Mouse (Mus musculus): ENCODE results near the gene Zw10. TPM values are rescaled to one million over a fixed set of nuclear protein-coding genes. Genes with fewer than 3 reads are reported as not detected.

Zw10 gene
- 1 to 10 TPM; 7.4 to 8.4 TPM for total RNA-seq (2021)
- long read RNA-seq, experiment 1, transcript Zw10-201 (16 exons, 2,863 nt) = major isoform, 8 of 12 reads
- long read RNA-seq, experiment 1, partial matches to known transcripts = 4 of 12 reads
- long read RNA-seq, experiment 1, other reads (novel, unspliced or antisense) = 0 of 12 reads
- long read RNA-seq, experiment 2, transcript Zw10-201 (16 exons, 2,863 nt) = major isoform, 6 of 6 reads
- long read RNA-seq, experiment 2, partial matches to known transcripts = 0 of 6 reads
- long read RNA-seq, experiment 2, other reads (novel, unspliced or antisense) = 0 of 6 reads

DNA sequence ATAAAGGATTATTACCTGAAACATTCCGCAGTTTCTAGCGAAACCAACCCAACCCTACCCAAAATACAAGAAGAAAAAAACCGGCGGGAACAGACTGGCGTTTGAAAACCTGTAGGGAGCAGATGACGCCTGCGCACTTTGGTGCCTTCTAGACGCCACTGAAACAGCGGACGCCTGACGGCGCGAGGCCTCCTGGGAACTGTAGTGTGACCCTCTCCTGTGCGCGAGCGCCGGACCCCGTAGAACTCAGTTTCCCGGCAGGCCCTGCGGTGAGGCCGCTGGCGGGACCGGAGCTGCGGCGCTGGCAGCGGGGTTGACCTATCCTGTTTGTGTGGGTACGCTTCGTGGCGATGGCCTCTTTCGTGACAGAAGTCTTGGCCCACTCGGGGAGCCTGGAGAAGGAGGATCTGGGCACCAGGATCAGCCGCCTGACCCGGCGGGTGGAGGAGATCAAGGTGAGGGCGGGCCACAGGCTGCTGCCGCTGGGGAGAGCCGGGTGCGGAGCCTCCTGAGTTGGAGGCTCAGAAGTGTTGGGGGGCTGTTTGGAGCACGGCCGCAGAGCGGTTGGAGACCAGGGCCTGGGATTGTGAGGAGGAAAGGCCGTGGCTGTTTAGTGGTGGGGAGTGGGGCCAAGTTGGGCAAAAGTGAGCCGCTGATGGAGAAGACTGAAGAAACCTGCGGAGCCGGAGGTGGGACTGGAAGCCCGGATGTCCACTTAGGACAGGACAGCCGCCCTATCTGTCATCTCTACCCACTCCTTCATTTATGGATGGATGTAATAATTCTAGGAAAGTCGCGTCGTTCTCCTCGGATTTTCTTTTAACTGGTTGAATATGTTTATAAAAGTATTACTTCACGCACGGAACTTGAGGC is at the start of gene Zw10:
Gene Zw10 (plus strand): TSS at position 281 of the 873 bp plus-strand sequence.
- intact Hi-C loops (cut with DNase I) = no loop called here

DNA sequence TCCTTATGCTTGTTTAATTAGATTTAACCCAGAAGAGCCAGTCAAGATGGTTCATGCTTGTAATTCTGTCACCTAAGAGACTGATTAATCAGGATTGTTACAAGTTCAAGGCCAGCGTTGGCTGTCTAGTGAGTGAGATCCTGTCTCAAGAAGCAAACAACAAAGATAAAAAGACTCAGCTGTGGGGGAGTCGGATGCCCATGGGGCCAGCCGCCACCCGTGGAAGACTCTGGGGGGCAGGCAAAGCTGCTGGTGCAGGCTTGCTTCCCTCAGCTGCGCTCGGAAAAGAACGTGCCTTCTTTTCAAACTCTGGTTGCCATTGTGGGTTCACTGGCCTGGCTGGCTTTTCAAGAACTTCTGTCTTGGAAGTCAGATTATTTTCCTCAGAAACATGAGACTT is 39.6 kb upstream of the Zw10 start:
- intact Hi-C loops (cut with DNase I) = no loop called here
- no peak for DNase-seq

More for the DNA sequence above, at the start of gene Zw10:
- peak; percentile 87 to 90 for DNase-seq

DNA sequence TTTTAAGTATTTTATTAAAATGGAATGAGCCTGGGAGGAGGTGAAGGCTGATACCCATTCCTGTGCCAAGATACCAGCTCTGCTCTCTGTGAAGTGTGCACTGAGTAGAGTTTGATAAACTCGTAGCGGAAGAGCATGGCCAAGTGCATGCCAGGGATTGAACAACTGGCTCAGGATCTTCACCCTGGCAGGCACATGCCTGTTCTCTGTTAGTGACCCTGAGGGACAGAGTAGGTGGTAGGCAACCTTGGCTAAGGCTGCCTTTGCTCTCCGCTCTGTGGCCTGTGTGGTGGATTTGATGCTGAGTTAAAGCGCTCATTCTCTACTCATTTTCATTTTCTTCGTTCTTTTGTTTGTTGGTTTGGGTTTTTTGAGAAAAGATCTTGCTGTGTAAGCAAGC is 34.1 kb upstream of the Zw10 start:
- DNase-seq = no peak
- intact Hi-C loops (cut with DNase I) = no loop called here

DNA sequence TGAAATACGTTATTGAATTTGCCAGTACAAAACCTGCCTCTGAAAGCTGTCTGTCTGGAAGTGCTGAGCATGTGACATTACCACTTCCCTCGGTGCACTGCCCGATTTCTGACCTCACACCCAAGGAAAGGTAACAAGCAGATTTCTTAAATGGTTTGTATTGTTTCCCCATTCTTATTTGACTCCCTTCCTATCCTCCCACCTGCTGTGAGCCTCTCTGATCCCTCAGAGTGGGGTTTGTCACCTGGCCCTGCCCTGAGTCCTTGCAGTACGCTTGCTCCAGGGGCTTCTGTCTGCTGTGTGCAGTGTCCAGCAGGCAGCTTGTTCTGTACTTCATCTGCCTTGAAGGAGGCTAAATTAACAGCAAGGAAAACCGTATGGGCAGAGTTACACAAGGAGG is 31.5 kb upstream of the Zw10 start:
- intact Hi-C loops (cut with DNase I) = no loop called here

DNA sequence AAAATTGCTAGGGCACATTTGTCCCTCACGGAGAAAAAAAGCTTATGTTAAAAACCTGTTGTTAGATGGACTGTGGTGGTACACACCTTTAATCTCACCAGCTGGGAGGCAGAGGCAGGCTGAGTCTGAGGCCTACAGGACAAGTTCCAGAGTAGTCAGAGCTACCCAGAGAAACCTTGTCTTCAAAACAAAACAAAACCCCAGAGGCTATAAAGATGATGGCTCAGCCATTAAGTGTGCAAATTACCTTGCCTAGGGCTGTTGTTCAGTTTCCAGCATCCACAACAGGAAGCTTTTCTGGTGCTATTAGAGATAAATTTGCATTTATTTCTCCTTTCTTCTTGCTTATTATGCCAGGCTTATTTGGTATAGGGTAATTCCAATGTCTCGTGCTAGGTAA is 30.9 kb upstream of the Zw10 start:
- intact Hi-C loops (cut with DNase I) = no loop called here
- no peak for DNase-seq

More for the DNA sequence above, 31.5 kb upstream of the Zw10 start:
- no peak for DNase-seq

DNA sequence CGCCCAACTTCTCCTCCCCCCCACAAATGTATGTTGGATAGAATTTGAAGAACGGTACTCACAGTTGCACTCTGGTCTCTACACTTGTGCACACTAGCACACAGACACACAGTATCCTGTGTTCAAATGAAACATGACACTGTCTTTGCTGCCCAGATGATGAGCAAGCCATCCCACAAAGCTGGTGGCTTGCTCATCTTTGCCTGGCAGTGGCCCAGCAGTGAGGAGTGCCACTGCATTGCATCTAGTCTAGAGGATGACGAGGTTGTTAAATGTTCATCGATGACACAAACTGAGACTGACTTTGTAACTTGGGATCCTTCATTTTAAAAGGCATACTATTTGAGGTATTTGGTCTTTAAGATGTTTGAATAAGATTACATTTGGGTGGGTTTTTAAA is 20.6 kb upstream of the Zw10 start:
- DNase-seq = no peak

DNA sequence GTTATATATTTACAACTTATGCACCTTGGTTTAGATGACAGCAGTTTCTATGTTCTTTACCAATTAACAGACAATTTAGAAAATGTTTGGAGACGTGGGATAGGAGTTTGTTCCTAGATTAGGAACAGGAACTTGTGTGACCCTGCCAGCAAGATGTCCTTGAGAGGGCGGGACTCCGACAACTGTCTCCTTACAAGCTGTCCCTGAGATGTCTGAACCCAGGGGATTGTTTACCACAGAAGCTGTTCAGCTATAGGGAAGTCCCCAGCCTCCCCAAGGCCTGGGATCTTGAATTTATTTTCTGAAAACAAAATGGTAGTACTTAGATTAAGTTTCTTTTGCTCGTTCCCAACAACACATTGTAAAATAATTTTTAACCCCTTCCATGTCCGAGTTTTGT is 4.5 kb upstream of the Zw10 start:
- no peak for DNase-seq
- intact Hi-C loops (cut with DNase I) = no loop called here

More for the DNA sequence above, 20.6 kb upstream of the Zw10 start:
- intact Hi-C loops (cut with DNase I) = no loop called here

DNA sequence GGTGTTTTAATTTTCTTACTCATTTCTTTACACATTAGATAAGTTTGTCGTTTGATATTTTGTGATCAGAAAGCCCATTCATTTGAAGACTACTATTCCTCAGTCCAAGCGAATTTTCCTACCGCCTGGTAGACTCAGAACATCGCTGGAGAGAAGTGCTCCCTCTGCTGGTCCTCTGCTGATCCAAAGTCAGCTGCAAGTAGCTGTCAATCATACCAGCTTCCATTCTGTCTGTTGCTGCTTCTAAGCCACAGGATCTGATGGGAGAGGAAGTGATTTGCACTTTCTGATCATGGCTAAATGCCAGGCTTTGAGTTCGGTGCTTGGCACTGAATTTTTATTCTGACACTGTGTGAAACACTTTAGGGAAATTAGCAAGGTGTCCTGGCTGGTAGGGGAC is 4.1 kb upstream of the Zw10 start:
- intact Hi-C loops (cut with DNase I) = no loop called here
- DNase-seq = peak in 1 of 2 experiments; percentile 57

DNA sequence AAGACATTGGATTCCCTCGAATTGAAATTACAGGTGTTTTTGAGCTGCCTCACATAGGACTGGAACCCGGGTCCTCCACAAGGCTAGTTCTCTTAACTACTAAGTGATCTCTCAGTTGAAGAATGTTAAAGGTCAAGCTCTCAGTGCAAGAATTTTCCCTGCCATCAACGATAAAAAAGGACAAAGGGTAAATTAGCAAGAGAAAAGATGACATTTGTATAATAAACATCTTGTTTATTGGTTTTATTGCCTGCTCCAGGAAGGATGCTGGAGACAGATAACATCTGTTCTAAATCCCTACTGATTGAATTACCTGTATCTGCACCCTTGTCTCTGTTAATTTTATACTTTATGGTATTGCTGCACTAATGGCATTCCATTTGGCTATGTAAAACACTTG is 1.4 kb upstream of the Zw10 start:
- intact Hi-C loops (cut with DNase I) = no loop called here
- no peak for DNase-seq

DNA sequence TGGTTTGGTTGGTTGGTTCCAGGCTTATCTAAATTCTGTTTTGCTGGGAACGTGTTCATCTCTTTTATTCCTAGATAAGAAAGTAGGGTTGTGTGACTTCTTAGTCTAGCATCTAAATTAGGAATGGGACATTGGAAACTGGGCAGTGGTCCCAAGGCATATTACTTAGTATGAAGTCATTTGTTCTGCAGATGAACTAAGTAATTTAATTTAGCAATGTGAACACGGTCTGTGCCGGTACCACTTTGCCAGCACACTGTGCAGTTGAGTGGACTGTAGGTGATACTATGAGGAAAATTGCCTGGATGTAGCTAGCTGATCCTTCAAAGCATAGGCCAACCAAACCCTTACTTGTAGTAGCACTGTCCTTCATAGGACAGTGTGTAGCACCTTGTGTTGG is 21.4 kb downstream of the Zw10 start:
- no peak for DNase-seq
- intact Hi-C loops (cut with DNase I) = no loop called here

DNA sequence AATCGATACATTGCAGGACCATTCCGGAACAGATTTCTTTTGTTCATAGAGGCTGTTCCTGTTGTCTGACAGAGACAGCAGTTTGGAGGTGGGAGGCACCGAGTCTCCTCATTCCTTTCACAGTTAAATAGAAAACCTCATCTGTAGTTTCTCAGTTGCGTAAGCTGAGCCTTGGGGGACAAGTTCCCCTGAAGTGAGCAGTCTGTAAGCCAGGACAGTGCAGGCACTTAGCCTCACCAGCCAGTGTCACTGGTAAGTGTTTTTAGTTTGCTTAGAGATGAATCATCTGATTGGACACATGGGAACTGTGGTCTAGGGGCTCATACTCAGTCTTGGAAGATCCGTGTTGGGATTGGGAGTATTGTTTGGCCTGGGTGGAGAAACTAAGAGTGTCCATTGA is 25.7 kb downstream of the Zw10 start, which contains the start of gene Tmprss5:
Gene Tmprss5 (plus strand): TSS at position 154 of the 400 bp plus-strand sequence.
- no peak for DNase-seq

DNA sequence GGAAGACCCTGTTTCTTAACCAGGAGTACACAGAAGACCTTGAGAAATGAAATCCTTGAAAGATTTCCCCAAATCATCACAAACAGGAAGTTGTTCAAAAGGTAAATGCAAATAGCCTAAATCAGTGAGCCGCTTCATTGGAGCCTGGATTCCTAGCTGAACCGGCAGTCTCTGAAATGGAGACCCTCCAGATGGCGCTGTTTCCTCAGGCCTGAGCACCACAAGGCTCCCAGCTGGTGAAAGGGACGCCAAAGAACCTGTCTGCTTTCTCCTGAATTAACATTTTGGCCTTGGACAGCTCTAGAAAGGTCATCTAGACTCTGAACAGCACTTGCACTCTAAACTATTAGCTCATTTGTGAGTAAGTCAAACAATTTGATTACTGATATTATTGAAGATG is 26.1 kb downstream of the Zw10 start:
- DNase-seq = peak; percentile 28 to 59
- intact Hi-C loops (cut with DNase I) = loop anchor here (1.0 kb wide), 1 partner anchor 408 kb away; no protein-coding TSS in a partner anchor

More for the DNA sequence above, 25.7 kb downstream of the Zw10 start, which contains the start of gene Tmprss5:
- intact Hi-C loops (cut with DNase I) = loop anchor here (1.0 kb wide), 1 partner anchor 408 kb away; no protein-coding TSS in a partner anchor

DNA sequence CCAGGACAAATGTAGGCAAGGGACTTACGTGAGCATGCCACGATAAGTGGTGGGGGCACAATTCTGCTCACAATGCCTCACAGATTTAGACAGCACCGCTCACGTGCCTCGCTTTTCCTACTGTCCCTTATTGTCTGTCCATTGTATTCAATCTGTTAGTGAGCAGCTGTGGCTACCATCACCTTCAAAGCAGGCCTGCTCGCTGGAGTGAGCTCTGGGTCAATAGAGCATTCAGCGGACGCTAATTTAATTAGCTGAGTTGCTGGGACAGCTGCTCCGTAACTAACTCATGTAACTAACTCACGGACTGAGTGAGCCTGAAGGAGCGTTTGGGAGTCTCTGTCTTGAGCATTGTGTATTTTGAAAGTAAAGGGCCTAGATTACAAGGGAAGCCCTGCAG is 31.9 kb downstream of the Zw10 start:
- DNase-seq = no peak
- intact Hi-C loops (cut with DNase I) = no loop called here

DNA sequence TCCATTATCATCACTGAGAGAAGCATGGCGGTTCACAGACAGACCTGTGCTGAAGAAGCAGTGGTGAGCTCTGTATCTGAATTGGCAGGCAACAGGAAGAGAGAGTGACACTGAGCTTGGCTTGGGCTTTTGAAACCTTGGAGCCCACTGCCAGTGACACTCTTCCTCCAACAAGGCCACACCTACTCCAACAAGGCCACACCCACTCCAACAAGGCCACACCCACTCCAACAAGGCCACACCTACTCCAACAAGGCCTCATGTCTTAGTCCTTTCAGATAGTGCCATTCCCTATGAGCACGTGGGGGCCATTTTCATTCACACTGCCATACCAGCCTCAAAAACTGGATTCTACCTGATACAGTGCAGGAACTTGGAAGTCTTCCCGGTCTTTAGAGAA is 43.5 kb downstream of the Zw10 start:
- intact Hi-C loops (cut with DNase I) = no loop called here
- no peak for DNase-seq

DNA sequence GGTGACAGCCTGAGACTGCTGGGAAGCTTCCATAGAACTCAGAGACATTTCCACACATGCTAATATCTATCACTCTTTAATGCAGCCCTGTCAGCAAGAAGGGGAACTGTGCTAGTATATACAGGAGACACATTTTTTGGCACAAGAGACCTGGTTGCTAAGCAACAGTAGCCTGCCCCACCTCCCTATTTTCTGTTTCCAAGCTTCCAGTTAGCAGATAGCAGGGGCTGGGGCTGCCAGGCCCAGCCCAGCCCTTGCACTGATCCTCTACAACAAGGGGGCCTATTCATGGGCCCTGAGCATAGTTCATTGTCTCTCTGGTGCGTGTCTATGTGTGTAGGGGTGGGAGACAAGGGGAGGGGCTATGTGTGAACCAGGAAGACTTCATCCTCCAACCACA is 46.9 kb downstream of the Zw10 start:
- intact Hi-C loops (cut with DNase I) = no loop called here
- DNase-seq = no peak

DNA sequence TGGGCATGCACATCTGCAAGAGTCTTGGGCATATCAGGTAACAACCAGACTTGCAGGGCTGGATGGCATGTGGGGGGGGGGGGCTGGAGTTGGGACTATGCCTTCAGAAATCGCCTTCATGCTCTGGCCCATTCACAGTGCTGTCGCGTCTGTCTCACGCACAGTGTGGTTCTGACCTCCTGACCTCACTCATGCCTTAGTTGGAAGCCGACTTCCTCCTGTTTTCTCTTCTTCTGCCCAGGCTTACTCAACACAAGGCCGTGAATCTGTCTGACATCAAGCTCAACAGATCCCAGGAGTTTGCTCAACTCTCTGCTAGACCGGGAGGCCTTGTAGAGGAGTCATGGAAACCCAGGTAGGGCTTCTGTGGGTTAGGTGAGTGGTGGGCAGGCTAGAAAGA is 53.7 kb downstream of the Zw10 start:
- intact Hi-C loops (cut with DNase I) = no loop called here
- no peak for DNase-seq

DNA sequence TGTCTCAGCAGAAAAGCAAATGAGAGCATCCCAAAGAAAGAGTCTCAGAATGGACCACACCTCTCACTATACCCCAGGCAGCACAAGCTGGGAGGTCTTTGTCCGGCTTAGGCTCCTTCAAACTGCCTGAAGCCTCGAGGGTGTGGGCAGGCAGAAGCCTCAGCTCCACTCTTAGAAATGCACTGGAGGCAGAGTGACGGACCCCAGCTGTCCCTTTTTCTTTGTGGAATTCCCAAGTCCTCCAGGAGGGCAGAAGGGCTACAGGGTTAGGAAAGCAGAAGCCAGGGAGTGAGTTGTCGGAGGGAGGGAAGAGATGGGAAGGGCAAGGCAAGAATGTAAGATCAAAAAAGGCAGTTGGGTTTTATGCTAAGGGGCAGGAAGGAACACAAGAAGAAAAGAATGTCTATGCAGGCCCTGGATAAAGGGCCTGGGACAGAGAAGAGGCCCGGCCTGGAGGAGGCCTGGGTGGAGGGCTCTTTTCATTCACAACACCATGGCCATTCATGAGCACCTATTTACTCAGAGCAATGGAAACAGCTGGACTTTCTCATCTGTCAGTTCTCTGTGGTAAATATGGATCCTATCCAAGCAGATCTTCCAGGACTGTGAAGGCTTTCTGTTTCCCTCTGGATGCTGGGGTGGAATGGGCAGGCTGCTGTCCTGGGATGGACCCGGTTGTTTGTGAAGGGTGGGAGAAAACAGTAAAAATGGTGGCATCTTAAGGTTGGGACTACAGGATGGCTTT is 55.2 kb downstream of the Zw10 start:
- intact Hi-C loops (cut with DNase I) = no loop called here
- DNase-seq = no peak

DNA sequence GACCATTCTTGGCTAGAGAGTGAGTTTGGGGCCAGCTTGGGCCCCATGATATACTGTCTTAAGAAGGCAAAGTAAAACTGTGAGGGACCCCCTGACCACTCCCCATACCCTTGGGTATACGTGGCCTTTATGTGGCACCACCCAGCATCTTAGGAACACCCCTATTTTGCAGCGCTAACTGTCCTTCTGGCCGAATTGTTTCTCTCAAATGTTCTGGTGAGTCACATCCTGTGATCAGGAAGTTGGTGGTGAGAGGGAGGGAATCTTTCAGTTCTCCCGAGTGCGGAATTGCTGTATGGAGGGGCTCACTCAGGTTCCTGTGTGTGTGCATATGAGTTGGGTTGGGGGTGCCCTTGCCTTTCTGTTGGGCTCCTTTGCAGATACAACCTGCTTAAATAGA is 55.9 kb downstream of the Zw10 start:
- intact Hi-C loops (cut with DNase I) = no loop called here
- no peak for DNase-seq

DNA sequence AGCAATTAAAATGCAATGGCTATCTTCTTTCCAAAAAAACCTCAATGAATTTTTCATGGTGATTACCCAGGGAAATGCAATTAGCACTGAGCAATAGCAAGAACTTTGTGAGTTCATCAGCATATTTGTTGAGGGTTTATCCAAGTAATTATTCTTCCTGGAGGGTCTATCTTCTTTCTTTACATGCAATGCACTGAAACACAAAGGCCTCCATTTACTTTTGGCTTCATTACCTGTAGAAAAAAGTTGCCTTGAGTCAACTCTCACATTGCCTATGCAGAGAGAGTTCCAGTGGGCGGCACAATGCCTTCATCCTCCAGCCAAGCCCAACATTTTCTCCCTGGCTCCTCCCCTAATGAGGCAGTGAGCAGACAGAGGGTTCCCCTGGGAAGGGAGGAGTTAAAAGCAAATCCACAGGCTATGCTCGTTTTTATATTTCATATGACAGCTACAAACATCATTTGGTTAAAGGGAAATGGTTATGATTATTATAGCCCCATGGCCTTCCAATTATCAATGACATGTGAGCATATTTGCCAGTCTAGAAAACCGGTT is 62.9 kb downstream of the Zw10 start:
- no peak for DNase-seq
- intact Hi-C loops (cut with DNase I) = no loop called here

DNA sequence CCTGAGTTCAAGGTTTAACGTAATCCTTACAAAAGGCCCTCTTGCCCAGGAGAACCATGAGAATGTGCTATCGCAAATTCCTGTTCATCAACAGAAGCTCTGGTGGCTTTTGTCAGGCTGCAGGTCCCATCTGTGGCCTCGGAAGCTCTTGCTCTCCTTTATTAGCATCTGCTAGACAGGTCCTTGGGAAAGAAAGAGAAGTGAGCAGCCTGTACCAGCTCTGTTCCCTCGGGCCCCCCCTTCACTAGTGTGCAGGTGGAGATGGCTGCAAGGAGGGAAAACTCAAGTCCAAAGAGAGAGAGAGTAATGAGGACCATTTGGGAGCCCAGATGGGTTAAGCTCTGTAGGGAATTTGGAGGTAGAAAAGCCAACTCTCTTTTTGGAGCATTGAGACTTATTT is 64.3 kb downstream of the Zw10 start:
- DNase-seq = no peak
- intact Hi-C loops (cut with DNase I) = no loop called here

DNA sequence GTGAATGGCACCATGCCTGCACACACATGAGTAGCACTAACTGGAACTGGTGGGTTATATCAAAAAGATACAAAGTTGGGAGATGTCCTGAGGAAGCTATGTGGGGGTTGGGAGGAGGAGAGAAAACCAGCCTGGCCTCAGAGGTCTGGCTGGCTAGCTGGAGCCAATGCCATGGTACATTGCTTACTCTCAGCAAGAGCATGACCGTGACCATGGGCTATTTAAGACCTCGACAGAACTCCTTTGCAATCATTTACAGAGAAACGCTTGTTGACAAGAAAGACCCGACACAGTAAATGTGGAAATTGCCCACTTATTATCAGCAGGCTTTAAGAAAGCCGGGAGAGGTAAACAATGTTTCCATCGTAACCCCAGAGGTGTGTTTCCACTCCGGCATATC is 70.3 kb downstream of the Zw10 start:
- no peak for DNase-seq
- intact Hi-C loops (cut with DNase I) = no loop called here
